Comparison of ENCODE assay signal across 10 mouse cellular contexts in genomic region chr10:69872182-69872741, GRCm38 (mm10).
DNase-seq lines count a peak whose midpoint lies in the region; ATAC-seq lines count a peak whose summit lies in the region.
"Had no signal": no experiment of that assay in that cellular context is flagged by ENCODE, and none has a peak within 500 bp of the region (broad histone marks: within the 10 kb centered on the region; RNA-seq: fewer than 3 reads in every experiment).

No protein-coding gene starts in this region.

- no peaks in the 10 kb centered on the region for H3K27me3 ChIP-seq in heart, embryonic 11.5 days (ENCODE audit: control insufficient read depth, insufficient read depth, low read length)
- H3K27me3 ChIP-seq in midbrain, embryonic 15.5 days (replicated peaks), result no peaks in the 10 kb centered on the region
- H3K27me3 ChIP-seq in midbrain, embryonic 16.5 days (ENCODE audit: control insufficient read depth, insufficient read depth, low read depth, low read length), result no peaks in the 10 kb centered on the region
- H3K27me3 ChIP-seq: embryonic facial prominence, embryonic 12.5 days; midbrain, embryonic 12.5 days had no signal

- H3K4me2 ChIP-seq in heart, embryonic 11.5 days, result peak overlapping the region; percentile 19; the same call in 1 of the 2 replicates
- no peak overlapping the region for H3K4me2 ChIP-seq in midbrain, embryonic 15.5 days
- H3K4me2 ChIP-seq in midbrain, embryonic 16.5 days (ENCODE audit: low read length), result no peak overlapping the region
- H3K4me2 ChIP-seq: embryonic facial prominence, embryonic 12.5 days; midbrain, embryonic 12.5 days had no signal

- H3K4me1 ChIP-seq in heart, embryonic 11.5 days (ENCODE audit: control insufficient read depth, insufficient read depth, low read length), result no peaks in the 10 kb centered on the region
- H3K4me1 ChIP-seq in midbrain, embryonic 15.5 days, result peaks cover 4% of the 10 kb centered on the region; the same call in 1 of the 2 replicates
- H3K4me1 ChIP-seq in midbrain, embryonic 16.5 days (ENCODE audit: control insufficient read depth, insufficient read depth, low read length), result no peaks in the 10 kb centered on the region
- H3K4me1 ChIP-seq: embryonic facial prominence, embryonic 12.5 days; midbrain, embryonic 12.5 days had no signal

- DNase-seq in frontal cortex, postnatal 25 days (ENCODE audit: low spot score in 2 of 2), result no peak
- DNase-seq in adrenal gland, adult 18-20 months (ENCODE audit: low spot score in 2 of 2), result peak; percentile 13 to 31
- peak; percentile 48 for DNase-seq in lung, postnatal 10 days
- DNase-seq in left cerebral cortex, adult 8-10 months (ENCODE audit: low spot score in 2 of 2), result no peak

- H3K27ac ChIP-seq in heart, embryonic 11.5 days (ENCODE audit: low read depth, low read length), result peak overlapping the region; percentile 72
- no peak overlapping the region for H3K27ac ChIP-seq in midbrain, embryonic 15.5 days
- H3K27ac ChIP-seq in midbrain, embryonic 16.5 days (ENCODE audit: low read length), result no peak overlapping the region
- H3K27ac ChIP-seq: embryonic facial prominence, embryonic 12.5 days; midbrain, embryonic 12.5 days had no signal

- WGBS in heart, embryonic 11.5 days (ENCODE audit: insufficient replicate concordance), result 59% methylated on average over 10 of the region's 10 CpGs
- WGBS in midbrain, embryonic 15.5 days, result 60% methylated on average over 10 of the region's 10 CpGs
- 61% methylated on average over 10 of the region's 10 CpGs for WGBS in midbrain, embryonic 16.5 days

- no peak overlapping the region for H3K4me3 ChIP-seq in heart, embryonic 11.5 days (ENCODE audit: low read depth, low read length)
- no peak overlapping the region for H3K4me3 ChIP-seq in midbrain, embryonic 15.5 days
- H3K4me3 ChIP-seq in midbrain, embryonic 16.5 days (ENCODE audit: low read depth, low read length), result no peak overlapping the region
- H3K4me3 ChIP-seq: embryonic facial prominence, embryonic 12.5 days; midbrain, embryonic 12.5 days had no signal

- H3K9me3 ChIP-seq in heart, embryonic 11.5 days (replicated peaks; ENCODE audit: control insufficient read depth, low read length), result no peaks in the 10 kb centered on the region
- H3K9me3 ChIP-seq in midbrain, embryonic 15.5 days, result no peaks in the 10 kb centered on the region
- H3K9me3 ChIP-seq in midbrain, embryonic 16.5 days (replicated peaks; ENCODE audit: control insufficient read depth, low read length, poor library complexity, severe bottlenecking), result no peaks in the 10 kb centered on the region
- H3K9me3 ChIP-seq: embryonic facial prominence, embryonic 12.5 days; midbrain, embryonic 12.5 days had no signal

- peaks cover 8% of the 10 kb centered on the region for H3K36me3 ChIP-seq in heart, embryonic 11.5 days (ENCODE audit: control insufficient read depth, insufficient read depth, low read length)
- H3K36me3 ChIP-seq in midbrain, embryonic 15.5 days (replicated peaks), result 0 out of 2 replicates have a peak, but pooled peaks cover 10% of the 10 kb centered on the region
- H3K36me3 ChIP-seq in midbrain, embryonic 16.5 days (ENCODE audit: control insufficient read depth, insufficient read depth, low read length), result peaks cover 18% of the 10 kb centered on the region

- no peak overlapping the region for H3K9ac ChIP-seq in heart, embryonic 11.5 days (ENCODE audit: low read depth, low read length)
- no peak overlapping the region for H3K9ac ChIP-seq in midbrain, embryonic 15.5 days
- H3K9ac ChIP-seq in midbrain, embryonic 16.5 days (ENCODE audit: low read depth, low read length), result no peak overlapping the region
- H3K9ac ChIP-seq: embryonic facial prominence, embryonic 12.5 days; midbrain, embryonic 12.5 days had no signal

- peak; percentile 25; the same call in 1 of the 2 replicates for ATAC-seq in frontal cortex, adult (ENCODE audit: low TSS enrichment)
- ATAC-seq in heart, embryonic 11.5 days (replicated peaks; ENCODE audit: insufficient number of reproducible peaks, low FRiP score, low TSS enrichment), result peak; percentile 38; the same call in 1 of the 2 replicates
- no peak for ATAC-seq in midbrain, embryonic 15.5 days (replicated peaks)
- no peak for ATAC-seq in midbrain, embryonic 16.5 days

Comparison
In these comparisons a context has a peak if more than half of its experiments do, and no peak if none do; other contexts are left out.
1. ATAC-seq: peak in frontal cortex, adult (single experiment) and heart, embryonic 11.5 days (single experiment); none in midbrain, embryonic 15.5 days (single experiment) and midbrain, embryonic 16.5 days (single experiment).
2. DNase-seq: peak in adrenal gland, adult 18-20 months (2 of 2) and lung, postnatal 10 days (single experiment); none in frontal cortex, postnatal 25 days (0 of 2) and left cerebral cortex, adult 8-10 months (0 of 2).